Mouse (Mus musculus) small intestine, adult 2 months (tissue): ENCODE data around the gene Zfp658.

ENCODE experiments used
- CTCF ChIP-seq: fragments of 200-500 bp; IDR thresholded peaks from 2 replicates; pipeline ENCODE4 v1.5.1; 2012; ENCODE audit warnings: low read depth, mild to moderate bottlenecking, control low read depth, inconsistent platforms, low read length, moderate library complexity, mixed read lengths; ENCODE audit not compliant: insufficient replicate concordance, insufficient read length; ENCODE audit errors: extremely low read depth
- POLR2A ChIP-seq: fragments of 200-500 bp; IDR thresholded peaks from 2 replicates; pipeline ENCODE4 v1.6.1; 2012; ENCODE audit warnings: low read depth, mild to moderate bottlenecking, control low read depth, inconsistent platforms, low read length, moderate library complexity

GRCm38 (mm10) chr7:43563300-43563699 is 1.2 kb downstream of the Zfp658 start:
- TF ChIP-seq CTCF: no peak
- no peak for TF ChIP-seq POLR2A
